Mouse (Mus musculus): ENCODE results near the gene Olfr150.
"Not testable (repeated sequence)": the region's sequence is repeated elsewhere in the genome, so short reads cannot be mapped to it uniquely, and the experiment has no call there.

Olfr150 gene

DNA sequence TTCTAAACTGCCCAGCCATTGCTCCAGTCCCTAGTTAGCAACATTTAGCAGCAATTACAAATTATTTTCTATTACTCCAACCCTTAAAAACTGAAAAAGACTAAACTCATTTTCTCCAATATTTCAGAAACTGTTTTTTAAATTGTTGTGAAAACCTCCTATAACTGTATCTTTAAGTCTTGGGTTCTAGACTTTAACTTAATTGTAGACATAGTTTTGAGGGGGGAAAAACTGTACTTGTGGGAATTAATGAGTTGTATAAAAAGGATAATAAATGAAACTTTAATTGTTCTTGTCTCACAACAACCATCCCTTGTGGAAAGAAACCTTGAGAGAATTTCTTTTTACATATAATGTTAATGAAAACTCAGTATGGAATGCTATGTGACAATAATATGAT is at the start of gene Olfr150:
Gene Olfr150 (plus strand): TSS at position 301 of the 400 bp plus-strand sequence.
- DNase-seq (ENCODE audit: low spot score in 2 of 2) = no peak

DNA sequence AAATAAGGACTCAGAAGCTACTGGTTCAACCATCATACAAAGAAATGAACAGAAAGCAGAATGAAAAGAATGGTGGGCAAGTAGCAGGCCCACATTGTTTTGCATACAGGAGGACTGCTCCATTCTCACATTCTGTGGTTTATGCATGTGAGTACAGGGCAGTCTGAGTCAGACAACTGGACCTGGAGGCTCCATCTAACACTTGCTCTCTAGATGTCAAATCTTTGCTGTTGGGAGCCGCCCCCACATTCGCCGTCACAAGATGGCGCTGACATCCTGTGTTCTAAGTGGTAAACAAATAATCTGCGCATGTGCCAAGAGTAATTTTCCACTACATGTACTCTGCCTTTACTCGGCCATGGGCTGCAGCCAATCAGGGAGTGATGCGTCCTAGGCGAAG is 29.7 kb upstream of the Olfr150 start:
- not testable (repeated sequence) for DNase-seq (ENCODE audit: low spot score in 2 of 2)

DNA sequence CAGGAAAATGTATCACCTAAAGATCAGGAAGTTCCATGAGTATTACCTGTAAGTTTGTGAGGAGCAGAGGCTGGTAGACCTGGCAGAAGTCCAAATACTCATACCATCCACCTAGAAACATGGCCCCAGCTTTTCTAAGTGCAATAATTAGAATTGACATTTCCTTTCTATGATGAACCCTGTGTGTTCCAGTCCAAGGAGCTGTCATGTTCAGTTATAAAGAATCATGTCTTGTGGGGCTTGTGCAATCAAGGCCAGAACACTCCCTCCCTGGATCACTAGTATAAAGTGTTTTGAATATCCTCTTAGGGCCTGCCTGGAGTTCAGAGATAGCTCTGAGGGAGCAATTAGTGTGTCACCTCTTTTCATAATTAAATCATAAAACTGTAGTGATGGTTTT is 23.8 kb upstream of the Olfr150 start, which contains the start of gene Olfr149:
Gene Olfr149 (minus strand): TSS at position 101 of the 400 bp plus-strand sequence.
- DNase-seq (ENCODE audit: low spot score in 2 of 2) = no peak

DNA sequence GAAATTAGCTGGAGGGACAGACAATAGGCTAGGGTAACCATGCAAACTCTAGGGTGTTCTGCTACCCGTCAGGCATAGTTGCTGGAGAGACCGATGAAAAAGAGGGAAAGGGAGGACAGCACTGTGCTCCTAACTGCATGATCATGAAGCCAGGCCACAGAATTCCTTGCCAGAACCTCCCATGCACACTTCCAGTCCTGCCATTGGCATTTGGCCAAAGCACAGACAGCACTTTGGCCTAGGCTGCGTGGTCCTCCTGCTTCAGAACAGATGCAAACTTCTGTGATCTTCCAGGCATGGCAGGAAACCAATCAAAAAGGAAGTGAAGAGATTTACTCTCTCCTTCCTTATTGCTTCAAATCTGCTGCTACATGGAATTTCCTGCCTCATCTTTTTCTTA is 21.8 kb upstream of the Olfr150 start:
- no peak for DNase-seq (ENCODE audit: low spot score in 2 of 2)

DNA sequence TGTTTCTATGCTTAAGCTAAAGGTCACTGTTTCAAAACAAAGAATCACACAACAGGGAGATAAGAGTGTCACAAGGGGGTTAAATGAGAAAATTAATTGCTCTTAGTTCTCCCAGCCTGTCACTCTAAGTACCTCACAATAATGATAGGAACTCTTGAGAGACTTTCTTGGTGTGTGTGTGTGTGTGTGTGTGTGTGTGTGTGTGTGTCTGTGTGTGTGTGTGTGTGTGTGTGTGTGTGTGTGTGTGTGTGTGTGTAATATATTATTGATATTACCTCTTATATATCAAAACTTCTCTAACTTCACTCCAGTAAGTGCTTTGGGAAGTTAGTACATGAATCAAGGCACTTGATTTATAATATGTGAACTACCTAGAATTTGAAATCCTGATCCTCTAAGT is 19.7 kb upstream of the Olfr150 start, which contains the start of gene Olfr965:
Gene Olfr965 (plus strand): TSS at position 301 of the 400 bp plus-strand sequence.
- DNase-seq (ENCODE audit: low spot score in 2 of 2) = no peak

DNA sequence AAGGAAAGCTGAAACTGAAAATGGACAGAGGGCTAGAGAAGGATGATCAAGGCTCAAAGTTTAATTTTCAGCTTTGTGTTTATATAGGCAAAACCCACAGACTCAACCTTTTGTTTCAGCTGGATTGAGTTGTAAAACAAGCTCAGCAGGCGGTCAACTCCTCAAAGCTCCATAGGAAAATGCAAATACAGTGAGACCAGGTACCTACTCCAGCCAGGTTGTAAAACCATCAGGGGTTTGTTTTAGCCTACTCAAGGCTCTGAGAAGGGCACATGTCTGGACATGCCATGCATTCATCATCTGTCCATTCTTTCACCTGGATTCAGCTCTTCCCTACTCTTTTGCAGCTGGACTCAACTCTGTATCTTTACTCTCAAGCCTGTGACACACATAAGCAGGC is 10.0 kb downstream of the Olfr150 start:
- no peak for DNase-seq (ENCODE audit: low spot score in 2 of 2)

DNA sequence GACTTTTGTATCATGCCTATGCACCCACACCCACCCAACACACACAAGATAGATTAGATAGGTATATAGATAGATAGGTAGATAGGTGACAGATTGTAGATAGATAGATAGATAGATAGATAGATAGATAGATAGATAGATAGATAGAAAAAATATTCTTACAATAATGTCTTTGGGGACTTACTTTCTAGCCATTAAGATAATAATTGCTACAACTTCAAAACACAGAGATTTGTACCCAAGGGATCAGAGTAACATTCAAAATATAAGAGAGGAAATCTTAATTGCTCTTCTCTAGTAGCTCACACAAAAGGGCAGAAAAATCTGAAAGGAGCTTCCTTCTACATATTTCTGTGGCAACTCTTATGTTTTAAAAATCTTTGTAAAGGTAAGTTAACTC is 15.2 kb downstream of the Olfr150 start, which contains the start of gene Olfr967:
Gene Olfr967 (plus strand): TSS at position 301 of the 400 bp plus-strand sequence.
- no peak for DNase-seq (ENCODE audit: low spot score in 2 of 2)

DNA sequence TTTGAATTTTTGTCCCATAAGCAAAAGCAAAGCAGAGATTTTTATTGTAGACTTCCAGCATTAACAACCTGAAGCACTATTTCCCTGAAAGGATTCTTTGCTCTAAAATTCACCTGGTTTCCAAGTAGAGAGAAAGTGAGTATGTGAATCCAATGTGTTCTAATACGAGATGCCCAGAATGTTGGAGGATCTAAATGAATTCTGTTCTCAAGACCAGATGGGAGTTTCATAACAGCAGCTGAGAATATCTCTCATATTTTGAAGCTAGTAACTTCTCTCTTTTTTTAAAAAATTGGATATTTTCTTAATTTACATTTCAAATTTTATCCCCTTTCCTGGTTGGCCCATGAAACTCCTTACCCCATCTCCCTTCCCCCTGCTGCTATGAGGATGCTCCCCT is 15.7 kb downstream of the Olfr150 start:
- DNase-seq (ENCODE audit: low spot score in 2 of 2) = no peak

DNA sequence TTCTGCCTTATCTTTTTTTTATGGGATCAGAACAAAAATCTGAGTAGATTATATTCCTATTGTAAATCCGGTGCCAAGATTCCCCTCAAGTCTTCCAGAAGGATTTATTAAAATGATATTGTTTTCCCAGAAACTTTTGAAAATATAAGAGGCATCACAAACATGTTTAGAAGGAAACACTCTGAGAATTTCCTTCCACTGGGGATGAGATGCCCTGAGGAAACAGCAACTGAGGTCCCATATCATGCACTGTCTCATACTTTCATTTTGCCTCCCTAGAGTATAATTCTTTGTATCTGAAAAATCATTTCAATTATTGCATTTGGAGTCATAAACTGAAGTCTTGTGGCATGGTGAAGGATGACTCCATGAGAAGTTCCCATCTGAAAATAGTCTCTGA is 52.4 kb downstream of the Olfr150 start, which contains the start of gene Olfr968:
Gene Olfr968 (minus strand): TSS at position 101 of the 400 bp plus-strand sequence.
- no peak for DNase-seq (ENCODE audit: low spot score in 2 of 2)

All from urinary bladder, adult 18-20 months (tissue).